Mouse (Mus musculus) kidney, postnatal 0 days (tissue): Measurements from ENCODE around the gene Dhcr24. TPM values are rescaled to one million over a fixed set of nuclear protein-coding genes. Genes with fewer than 3 reads are reported as not detected.
A peak's percentile ranks its signal among the peaks of the same experiment; 100 is the strongest.

Experiments
- ATAC-seq: fragments of 200-750 bp; cut with Nextera tagmentation; replicated peaks from 2 replicates; pipeline ENCODE4 v1.8.0; 2017; ENCODE audit warnings: low read depth, moderate number of reproducible peaks, moderate TSS enrichment, moderate library complexity; ENCODE audit not compliant: low FRiP score
- DNase-seq: peaks from one replicate; pipeline ENCODE4 v3.0.0-alpha.2; 2016; ENCODE audit warnings: low spot score
- H3K27ac ChIP-seq: fragments of 300-500 bp; sonication (generic); 2 replicates; pipeline ENCODE4 v1.5.1; 2014; ENCODE audit warnings: mild to moderate bottlenecking
- H3K27me3 ChIP-seq: fragments of 300-500 bp; sonication (generic); 2 replicates; pipeline ENCODE4 v1.6.1; 2014; ENCODE audit warnings: low read length, mixed read lengths; ENCODE audit not compliant: insufficient read depth
- H3K36me3 ChIP-seq: fragments of 300-500 bp; sonication (generic); 2 replicates; pipeline ENCODE4 v1.6.1; 2014; ENCODE audit warnings: low read length, mixed read lengths; ENCODE audit not compliant: insufficient read depth
- H3K4me1 ChIP-seq: fragments of 300-500 bp; sonication (generic); replicated peaks from 2 replicates; pipeline ENCODE4 v1.6.1; 2014; ENCODE audit warnings: antibody characterized with exemption, low read length, mixed read lengths; ENCODE audit not compliant: insufficient read depth
- H3K4me2 ChIP-seq: fragments of 300-500 bp; sonication (generic); 2 replicates; pipeline ENCODE4 v1.6.1; 2014; ENCODE audit warnings: mild to moderate bottlenecking, low read length, moderate library complexity, mixed read lengths
- H3K4me3 ChIP-seq: fragments of 300-500 bp; sonication (generic); replicated peaks from 2 replicates; pipeline ENCODE4 v1.5.1; 2014; ENCODE audit warnings: low read depth, low read length
- H3K9ac ChIP-seq: fragments of 300-500 bp; sonication (generic); 2 replicates; pipeline ENCODE4 v1.6.1; 2014; ENCODE audit warnings: low read depth, low read length
- H3K9me3 ChIP-seq: fragments of 300-500 bp; sonication (generic); replicated peaks from 2 replicates; pipeline ENCODE4 v1.6.1; 2016; ENCODE audit warnings: low read length, inconsistent platforms, mixed read lengths
- CTCF ChIP-seq: IDR thresholded peaks from 2 replicates; pipeline ENCODE4 v1.5.1; 2016; ENCODE audit warnings: antibody characterized with exemption, low read depth, mild to moderate bottlenecking, moderate library complexity
- WGBS: fragments of 180-500 bp; shearing (Covaris S2); extraction: QIAGEN DNeasy Blood & Tissue Kit; methylation state at CpG from one replicate; pipeline ENCODE4 v1.1.7; 2014; 5-methylcytosine and 5-hydroxymethylcytosine counted together
- polyA plus RNA-seq: library from polyadenylated mRNA; unstranded; fragments of >200 nt; fragmentation: Nextera tagmentation; extraction: Ambion mirVana; gene quantifications from 2 replicates; pipeline ENCODE4 v1.2.1, GENCODE M21; 2015

Gene Dhcr24
- polyA plus RNA-seq: 6.3 and 6.5 TPM in 2 replicates

GRCm38 (mm10) chr4:106560846-106561781 is at the start of gene Dhcr24:
Gene Dhcr24, plus strand, starts transcription at chr4:106561038.
- H3K4me3 ChIP-seq: peak within 1 kb of the TSS; percentile 63
- WGBS: under 1% methylated on average over 86 of the region's 89 CpGs
- H3K27me3 ChIP-seq: no peaks in the 10 kb centered on the region
- no peaks in the 10 kb centered on the region for H3K36me3 ChIP-seq
- H3K4me2 ChIP-seq: peak within 1 kb of the TSS; percentile 88
- H3K4me1 ChIP-seq: 0 out of 2 replicates have a peak, but pooled peaks cover 15% of the 10 kb centered on the region
- peak within 1 kb of the TSS; percentile 69 for H3K9ac ChIP-seq
- H3K27ac ChIP-seq: peak within 1 kb of the TSS; percentile 77
- DNase-seq: peak; percentile 94
- peak; percentile 94 for ATAC-seq
- H3K9me3 ChIP-seq: no peaks in the 10 kb centered on the region
- TF ChIP-seq CTCF: no peak

DNA sequence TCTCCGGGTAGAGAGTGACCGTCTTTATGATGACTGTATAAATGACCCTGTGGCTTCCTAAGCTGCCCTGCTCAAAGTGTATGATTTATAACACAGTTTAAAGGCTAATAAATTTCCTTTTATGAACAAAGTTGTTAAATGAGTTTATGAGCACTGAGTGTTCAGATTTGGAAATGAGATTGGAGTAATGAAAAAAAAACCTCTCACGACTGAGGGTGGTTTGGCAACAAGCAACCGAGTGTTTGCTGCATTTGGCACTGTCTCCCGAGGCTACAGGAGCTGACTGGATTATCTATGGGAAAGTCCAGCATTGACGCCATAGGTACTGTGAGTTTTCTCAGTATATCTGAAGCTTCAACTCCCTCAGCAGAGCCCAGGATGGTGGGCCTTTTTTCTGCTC is 46.2 kb upstream of the Dhcr24 start:
- ATAC-seq: no peak
- H3K9ac ChIP-seq: no peak overlapping the region
- no peaks in the 10 kb centered on the region for H3K27me3 ChIP-seq
- no peak for TF ChIP-seq CTCF
- H3K36me3 ChIP-seq: no peaks in the 10 kb centered on the region
- DNase-seq: peak; percentile 32
- no peak overlapping the region for H3K27ac ChIP-seq
- H3K4me2 ChIP-seq: no peak overlapping the region
- 43% methylated on average over 6 of the region's 6 CpGs for WGBS
- H3K4me3 ChIP-seq: no peak overlapping the region
- no peaks in the 10 kb centered on the region for H3K4me1 ChIP-seq
- H3K9me3 ChIP-seq: no peaks in the 10 kb centered on the region

DNA sequence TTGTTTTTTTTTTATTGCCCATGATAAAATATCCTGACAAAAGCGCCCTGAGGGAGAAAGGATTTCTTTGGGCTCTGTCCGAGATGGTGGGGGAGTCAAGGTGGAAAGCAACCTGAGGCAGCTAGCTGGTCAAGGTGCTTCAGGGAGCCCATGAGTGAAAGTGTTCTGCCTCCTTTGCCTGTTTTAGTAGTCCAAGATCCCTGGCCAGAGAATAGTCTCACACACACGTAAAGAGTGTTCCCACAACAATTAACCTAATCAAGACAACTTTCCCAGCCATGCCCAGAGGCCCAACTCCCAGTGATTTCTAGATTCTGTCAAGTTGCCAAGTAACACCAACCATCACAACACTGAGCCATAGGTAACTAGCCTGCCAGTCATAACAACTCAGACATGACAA is 38.3 kb upstream of the Dhcr24 start:
- Histone ChIP-seq H3K4me3 (no peak overlapping the region), H3K27me3 (no peaks in the 10 kb centered on the region), H3K4me1 (no peaks in the 10 kb centered on the region), H3K27ac (no peak overlapping the region), H3K4me2 (no peak overlapping the region), H3K36me3 (no peaks in the 10 kb centered on the region), H3K9ac (no peak overlapping the region), H3K9me3 (no peaks in the 10 kb centered on the region)
- ATAC-seq (no peak), DNase-seq (no peak)
- no peak for TF ChIP-seq CTCF
- 57% methylated on average over 3 of the region's 3 CpGs for WGBS

DNA sequence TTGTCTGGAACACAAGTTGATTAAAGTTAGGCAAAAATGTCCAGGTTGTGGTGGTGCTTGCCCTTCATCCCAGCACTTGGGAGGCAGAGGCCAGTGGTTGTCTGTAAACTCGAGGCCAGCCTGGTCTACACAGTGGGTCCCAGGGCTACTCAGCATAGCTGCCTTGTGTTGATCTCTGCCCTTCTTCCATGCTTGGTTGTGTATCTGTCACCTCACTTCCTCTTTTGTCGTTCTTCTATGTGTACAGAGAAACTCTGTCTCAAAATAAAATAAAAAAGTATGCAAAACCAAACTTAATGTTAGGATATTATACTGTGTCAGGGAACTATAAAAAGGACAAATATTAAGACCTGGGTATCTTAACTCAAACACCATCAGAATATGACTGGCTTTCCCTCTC is 36.7 kb upstream of the Dhcr24 start:
- Histone ChIP-seq H3K9ac (no peak overlapping the region), H3K27ac (no peak overlapping the region), H3K4me3 (no peak overlapping the region), H3K36me3 (no peaks in the 10 kb centered on the region), H3K9me3 (no peaks in the 10 kb centered on the region), H3K4me2 (no peak overlapping the region), H3K4me1 (no peaks in the 10 kb centered on the region), H3K27me3 (no peaks in the 10 kb centered on the region)
- TF ChIP-seq CTCF: no peak
- ATAC-seq (no peak), DNase-seq (no peak)
- 68% methylated on average over 2 of the region's 2 CpGs for WGBS

GRCm38 (mm10) chr4:106525001-106525400 is 35.8 kb upstream of the Dhcr24 start:
- Histone ChIP-seq H3K27ac (no peak overlapping the region), H3K9me3 (no peaks in the 10 kb centered on the region), H3K27me3 (no peaks in the 10 kb centered on the region), H3K4me2 (no peak overlapping the region), H3K4me1 (no peaks in the 10 kb centered on the region), H3K9ac (no peak overlapping the region), H3K36me3 (no peaks in the 10 kb centered on the region), H3K4me3 (no peak overlapping the region)
- no peak for TF ChIP-seq CTCF
- no peak for ATAC-seq
- no peak for DNase-seq
- 97% methylated on average over 2 of the region's 2 CpGs for WGBS

- Histone ChIP-seq H3K27ac (no peak overlapping the region), H3K9me3 (no peaks in the 10 kb centered on the region), H3K4me3 (no peak overlapping the region), H3K4me1 (no peaks in the 10 kb centered on the region), H3K4me2 (no peak overlapping the region), H3K9ac (no peak overlapping the region), H3K27me3 (no peaks in the 10 kb centered on the region), H3K36me3 (no peaks in the 10 kb centered on the region)
- TF ChIP-seq CTCF: peak; percentile 58
- WGBS: 75% methylated on average over 7 of the region's 7 CpGs
- ATAC-seq (no peak), DNase-seq (peak; percentile 9)
Observed at GRCm38 (mm10) chr4:106527856-106528547, 32.8 kb upstream of the Dhcr24 start.
